Mouse (Mus musculus) forebrain, embryonic 13.5 days (tissue): ENCODE data around the gene Gm26741. TPM values are rescaled to one million over a fixed set of nuclear protein-coding genes. Genes with fewer than 3 reads are reported as not detected.

Experiments used
- ATAC-seq: fragments of 200-750 bp; cut with Nextera tagmentation; 2 replicates; pipeline ENCODE4 v1.8.0; 2017
- H3K27ac ChIP-seq: fragments of 300-500 bp; sonication (generic); 2 replicates; pipeline ENCODE4 v1.5.1; 2015; ENCODE audit warnings: inconsistent platforms, mild to moderate bottlenecking, moderate library complexity
- H3K27me3 ChIP-seq: fragments of 300-500 bp; sonication (generic); 2 replicates; pipeline ENCODE4 v1.6.1; 2015; ENCODE audit warnings: mild to moderate bottlenecking, inconsistent platforms
- H3K36me3 ChIP-seq: fragments of 300-500 bp; sonication (generic); 2 replicates; pipeline ENCODE4 v1.6.1; 2015; ENCODE audit warnings: mild to moderate bottlenecking, inconsistent platforms; ENCODE audit not compliant: poor library complexity, severe bottlenecking
- H3K4me1 ChIP-seq: fragments of 300-500 bp; sonication (generic); 2 replicates; pipeline ENCODE4 v1.6.1; 2015; ENCODE audit warnings: inconsistent platforms
- H3K4me2 ChIP-seq: fragments of 300-500 bp; sonication (generic); 2 replicates; pipeline ENCODE4 v1.6.1; 2015; ENCODE audit warnings: inconsistent platforms, mild to moderate bottlenecking, moderate library complexity
- H3K4me3 ChIP-seq: fragments of 300-500 bp; sonication (generic); 2 replicates; pipeline ENCODE4 v1.5.1; 2015; ENCODE audit warnings: mild to moderate bottlenecking, inconsistent platforms
- H3K9ac ChIP-seq: fragments of 300-500 bp; sonication (generic); 2 replicates; pipeline ENCODE4 v1.6.1; 2015; ENCODE audit warnings: mild to moderate bottlenecking, inconsistent platforms
- H3K9me3 ChIP-seq: fragments of 300-500 bp; sonication (generic); replicated peaks from 2 replicates; pipeline ENCODE4 v1.6.1; 2016; ENCODE audit warnings: inconsistent platforms
- WGBS: fragments of 180-500 bp; shearing (Covaris S2); methylation state at CpG from one replicate; pipeline ENCODE4 v1.1.7; 2015; 5-methylcytosine and 5-hydroxymethylcytosine counted together
- polyA plus RNA-seq: library from polyadenylated mRNA; unstranded; fragments of >200 nt; fragmentation: Nextera tagmentation; extraction: Ambion mirVana; gene quantifications from 2 replicates; pipeline ENCODE4 v1.2.1, GENCODE M21; 2015

Gm26741 gene
- polyA plus RNA-seq, 1 experiment from 2014 or later = not detected

DNA sequence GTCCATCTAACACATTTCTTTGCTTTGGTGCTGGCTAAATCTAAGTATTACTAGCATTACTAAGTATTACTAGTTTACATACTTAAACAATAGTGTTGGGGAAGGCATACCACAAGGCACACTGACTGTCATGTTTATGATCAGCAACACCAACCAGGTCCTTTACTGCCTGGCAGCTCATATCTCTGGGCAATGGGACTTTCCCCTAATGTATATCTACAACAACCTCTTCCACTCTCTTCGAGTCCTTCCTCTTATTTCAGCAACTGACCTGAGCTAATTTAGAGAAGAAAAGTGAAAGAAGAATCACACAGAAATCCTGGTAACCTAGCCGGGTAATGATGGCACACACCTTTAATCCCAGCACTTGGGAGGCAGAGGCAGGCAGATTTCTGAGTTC, 17.9 kb downstream of the Gm26741 start:
- no peak overlapping the region for H3K27ac ChIP-seq
- ATAC-seq = no peak
- no peaks in the 10 kb centered on the region for H3K9me3 ChIP-seq
- no peak overlapping the region for H3K4me2 ChIP-seq
- no peak overlapping the region for H3K4me3 ChIP-seq
- H3K9ac ChIP-seq = no peak overlapping the region
- 95% methylated on average over 2 of the region's 2 CpGs for WGBS
- no peaks in the 10 kb centered on the region for H3K36me3 ChIP-seq
- peaks cover 20% of the 10 kb centered on the region for H3K4me1 ChIP-seq
- H3K27me3 ChIP-seq = no peaks in the 10 kb centered on the region

DNA sequence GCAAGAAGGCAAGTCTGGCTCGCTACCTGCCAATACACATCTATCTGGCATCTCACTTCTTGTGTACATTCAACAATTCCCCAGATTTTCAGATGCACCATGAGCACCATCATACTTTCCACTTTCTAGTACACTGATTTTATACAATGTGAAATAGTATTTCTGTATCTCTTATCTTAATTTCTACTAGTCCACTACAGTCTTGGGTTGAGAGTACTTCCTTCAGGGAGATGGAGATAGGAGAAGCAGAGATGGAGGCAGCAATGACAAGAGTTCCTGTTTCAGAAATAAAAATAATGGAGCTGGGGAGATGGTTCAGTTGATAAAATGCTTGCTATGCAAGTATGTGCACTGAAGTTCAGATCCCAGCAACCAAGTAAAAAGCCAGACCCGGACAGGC, 19.2 kb downstream of the Gm26741 start:
- WGBS = 90% methylated on average over 2 of the region's 2 CpGs
- H3K36me3 ChIP-seq = no peaks in the 10 kb centered on the region
- ATAC-seq = no peak
- peaks cover 23% of the 10 kb centered on the region for H3K4me1 ChIP-seq
- H3K4me2 ChIP-seq = no peak overlapping the region
- no peak overlapping the region for H3K27ac ChIP-seq
- no peaks in the 10 kb centered on the region for H3K9me3 ChIP-seq
- H3K4me3 ChIP-seq = no peak overlapping the region
- no peaks in the 10 kb centered on the region for H3K27me3 ChIP-seq
- no peak overlapping the region for H3K9ac ChIP-seq

DNA sequence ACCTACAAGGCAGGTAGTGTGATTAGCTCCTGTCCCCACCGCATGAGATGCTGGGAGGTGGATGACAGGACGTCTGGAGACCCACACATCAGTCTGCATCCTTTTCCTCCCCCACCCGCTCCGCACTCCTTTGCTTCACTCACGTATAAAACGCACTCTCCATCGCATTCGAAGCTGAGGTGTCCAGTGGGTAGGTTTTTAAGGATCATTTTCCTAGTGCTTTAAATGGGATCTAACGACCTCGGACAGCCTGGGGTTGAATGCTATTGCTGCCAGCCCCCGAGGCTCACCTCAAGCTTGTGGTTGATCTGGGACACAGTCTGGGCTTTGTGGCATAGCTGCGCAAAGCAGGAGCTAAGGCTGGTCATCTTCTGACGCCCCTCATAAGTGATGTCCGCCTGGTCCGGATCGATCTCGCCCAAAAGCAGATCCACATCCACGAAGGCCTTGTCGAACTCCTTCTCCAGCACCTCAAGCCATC, 22.8 kb downstream of the Gm26741 start:
- WGBS = 0% methylated on average over 19 of the region's 19 CpGs
- peak overlapping the region; percentile 95 for H3K9ac ChIP-seq
- H3K36me3 ChIP-seq = no peaks in the 10 kb centered on the region
- H3K27me3 ChIP-seq = no peaks in the 10 kb centered on the region
- H3K27ac ChIP-seq = peak overlapping the region; percentile 93
- H3K4me3 ChIP-seq = peak overlapping the region; percentile 87
- no peaks in the 10 kb centered on the region for H3K9me3 ChIP-seq
- peak overlapping the region; percentile 83 for H3K4me2 ChIP-seq
- peak; percentile 54 for ATAC-seq
- H3K4me1 ChIP-seq = peaks cover 26% of the 10 kb centered on the region

DNA sequence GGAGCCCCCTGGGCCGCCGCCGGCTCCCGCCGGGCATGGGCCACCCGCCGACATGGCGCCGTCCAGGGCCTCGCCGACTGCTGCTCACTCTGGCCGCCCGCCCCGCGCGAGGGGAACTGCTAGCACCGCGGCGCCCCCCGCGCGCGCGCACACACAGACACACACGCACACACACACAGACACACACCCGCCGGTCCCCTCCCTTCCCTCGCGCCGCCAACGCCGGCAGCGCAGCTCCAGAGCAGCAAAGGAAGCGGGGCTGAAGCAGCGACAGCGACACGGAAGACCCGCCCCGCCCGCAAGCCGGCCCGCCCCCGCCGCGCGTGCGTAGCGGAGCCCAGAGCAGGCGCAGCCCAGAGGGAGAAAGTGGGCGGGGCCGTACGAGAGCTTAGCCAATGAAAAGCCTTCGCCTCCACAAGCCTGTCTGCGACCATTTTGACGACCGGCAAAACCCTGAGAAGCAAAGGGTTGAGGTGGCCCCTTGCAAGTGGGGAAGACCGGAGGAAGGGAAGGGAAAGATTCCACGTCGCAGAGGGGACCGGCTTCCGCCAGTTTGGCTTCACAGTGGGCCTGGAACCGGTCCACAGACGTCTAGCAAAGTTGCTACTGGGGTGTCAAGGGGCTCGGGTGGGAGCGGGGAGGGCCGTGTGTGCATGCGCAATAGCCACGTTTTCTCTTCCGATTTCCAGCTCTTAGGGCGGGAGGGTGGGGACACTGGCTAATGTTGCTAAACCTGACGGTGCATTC, 23.5 kb downstream of the Gm26741 start, which contains the start of gene Gopc:
TSS of gene Gopc (minus strand) at position 280 of the 747 bp plus-strand sequence.
- Histone ChIP-seq H3K9ac (peak within 1 kb of the TSS; percentile 95), H3K9me3 (no peaks in the 10 kb centered on the region), H3K27ac (peak within 1 kb of the TSS; percentile 93), H3K4me3 (peak within 1 kb of the TSS; percentile 87), H3K27me3 (no peaks in the 10 kb centered on the region), H3K4me1 (peaks cover 26% of the 10 kb centered on the region), H3K4me2 (peak within 1 kb of the TSS; percentile 83), H3K36me3 (no peaks in the 10 kb centered on the region)
- peak; percentile 98 for ATAC-seq
- WGBS = under 1% methylated on average over 56 of the region's 71 CpGs

DNA sequence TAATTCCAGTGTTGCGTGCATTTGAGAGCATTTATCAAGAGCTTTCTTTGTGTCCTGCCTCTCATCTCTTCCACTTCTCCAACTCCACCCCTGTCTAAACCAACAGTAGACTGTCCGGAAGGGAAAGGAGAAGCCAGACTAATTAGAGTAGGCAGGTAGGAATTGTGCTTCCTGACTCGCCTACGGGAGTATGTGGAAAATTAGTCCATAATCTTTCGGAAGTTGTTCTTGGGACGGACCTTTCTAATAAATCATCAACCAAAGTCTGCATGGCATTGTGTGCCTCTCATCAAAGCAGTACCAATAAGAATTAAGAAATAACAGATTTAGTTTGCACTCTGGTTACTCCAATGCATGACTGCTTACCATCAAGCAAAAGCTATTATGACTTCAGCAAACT, 24.5 kb downstream of the Gm26741 start:
- no peak overlapping the region for H3K27ac ChIP-seq
- no peak for ATAC-seq
- WGBS = 88% methylated on average over 6 of the region's 6 CpGs
- H3K27me3 ChIP-seq = no peaks in the 10 kb centered on the region
- peak overlapping the region; percentile 87 for H3K4me3 ChIP-seq
- no peaks in the 10 kb centered on the region for H3K9me3 ChIP-seq
- H3K9ac ChIP-seq = no peak overlapping the region
- H3K36me3 ChIP-seq = no peaks in the 10 kb centered on the region
- H3K4me2 ChIP-seq = peak overlapping the region; percentile 83
- H3K4me1 ChIP-seq = peaks cover 23% of the 10 kb centered on the region

DNA sequence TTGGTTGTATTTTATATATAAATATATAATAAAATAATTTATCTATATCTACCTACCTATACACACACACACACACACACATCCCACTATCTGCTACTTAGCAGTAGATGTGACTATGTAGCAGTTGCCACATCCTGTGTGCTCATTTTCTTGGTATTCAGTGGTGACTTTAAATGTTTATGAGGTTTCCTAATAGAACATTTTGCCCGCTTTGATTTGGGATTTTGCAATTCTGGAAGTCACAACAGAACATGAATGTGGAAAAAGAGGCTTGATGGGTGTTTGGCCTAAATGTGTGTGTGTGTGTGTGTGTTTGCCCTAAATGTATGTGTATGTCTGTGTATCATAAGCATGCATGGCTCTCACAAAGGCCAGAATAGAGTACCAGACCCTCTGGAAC, 25.0 kb downstream of the Gm26741 start:
- H3K9me3 ChIP-seq = no peaks in the 10 kb centered on the region
- no peaks in the 10 kb centered on the region for H3K27me3 ChIP-seq
- H3K4me1 ChIP-seq = peaks cover 18% of the 10 kb centered on the region
- H3K4me2 ChIP-seq = no peak overlapping the region
- H3K27ac ChIP-seq = no peak overlapping the region
- ATAC-seq = no peak
- no peak overlapping the region for H3K4me3 ChIP-seq
- WGBS = 88% methylated on average over 1 of the region's 1 CpGs
- H3K36me3 ChIP-seq = no peaks in the 10 kb centered on the region
- H3K9ac ChIP-seq = no peak overlapping the region

DNA sequence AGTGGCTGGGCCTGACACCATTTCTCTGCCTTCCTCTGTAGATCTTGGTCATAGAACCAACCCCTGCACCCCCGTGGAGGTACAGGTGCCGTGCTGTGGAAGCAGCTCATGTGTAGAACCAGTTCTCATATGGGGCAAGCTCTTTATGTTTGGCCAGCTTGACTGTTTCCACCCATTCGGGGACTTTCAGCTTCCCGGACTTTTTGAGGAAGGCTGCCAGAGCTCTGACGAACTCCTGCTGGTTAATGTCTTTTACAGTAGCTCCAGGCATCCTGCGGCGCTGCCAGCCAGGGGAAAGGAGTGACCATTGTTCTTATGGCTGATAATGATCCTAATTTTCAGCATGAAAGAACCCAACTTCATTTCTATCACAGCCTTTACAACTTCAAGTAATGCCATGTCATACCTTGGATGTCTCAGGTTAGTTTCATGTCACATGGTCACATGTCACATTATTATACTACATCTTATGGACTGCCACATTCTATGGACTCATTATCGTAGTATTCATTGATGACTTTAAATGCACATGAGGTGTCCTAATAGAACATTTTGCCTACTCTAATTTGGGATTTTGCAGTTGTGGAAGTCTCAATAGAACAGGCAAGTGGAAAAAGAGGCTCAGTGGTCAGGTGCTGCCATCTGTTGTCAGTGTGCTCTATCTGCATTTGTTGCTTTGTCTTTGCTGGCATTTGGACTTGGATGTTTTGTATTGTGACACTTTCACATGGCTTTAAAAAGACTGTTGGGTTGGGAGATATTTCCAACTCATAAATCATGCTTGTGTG, 26.4 kb downstream of the Gm26741 start:
- Histone ChIP-seq H3K27me3 (no peaks in the 10 kb centered on the region), H3K4me3 (no peak overlapping the region), H3K9ac (no peak overlapping the region), H3K36me3 (no peaks in the 10 kb centered on the region), H3K9me3 (no peaks in the 10 kb centered on the region), H3K27ac (no peak overlapping the region), H3K4me1 (peaks cover 6% of the 10 kb centered on the region), H3K4me2 (no peak overlapping the region)
- WGBS = 38% methylated on average over 8 of the region's 8 CpGs
- ATAC-seq = no peak

DNA sequence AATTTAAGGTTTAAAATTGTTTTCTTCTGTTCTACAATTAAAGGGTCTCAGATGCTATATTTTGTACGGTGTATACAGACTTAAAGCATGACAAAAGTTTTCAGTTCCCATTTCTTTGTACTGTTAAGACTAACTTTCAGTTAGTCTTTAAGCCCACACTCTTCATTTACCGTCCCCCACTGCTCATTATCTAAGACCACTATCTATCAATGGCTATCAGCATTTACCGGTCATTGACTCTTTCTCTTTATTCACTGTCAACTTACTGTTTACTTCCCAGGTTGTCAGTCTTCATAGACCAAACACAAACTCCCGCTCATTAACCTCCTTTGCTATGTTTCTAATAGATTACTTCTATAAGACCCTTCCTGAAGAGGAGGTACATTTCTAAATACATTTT, 28.6 kb downstream of the Gm26741 start:
- no peaks in the 10 kb centered on the region for H3K9me3 ChIP-seq
- H3K9ac ChIP-seq = no peak overlapping the region
- ATAC-seq = no peak
- no peak overlapping the region for H3K4me3 ChIP-seq
- H3K27ac ChIP-seq = no peak overlapping the region
- no peaks in the 10 kb centered on the region for H3K36me3 ChIP-seq
- no peak overlapping the region for H3K4me2 ChIP-seq
- H3K27me3 ChIP-seq = no peaks in the 10 kb centered on the region
- H3K4me1 ChIP-seq = peaks cover 6% of the 10 kb centered on the region
- WGBS = 71% methylated on average over 4 of the region's 4 CpGs

DNA sequence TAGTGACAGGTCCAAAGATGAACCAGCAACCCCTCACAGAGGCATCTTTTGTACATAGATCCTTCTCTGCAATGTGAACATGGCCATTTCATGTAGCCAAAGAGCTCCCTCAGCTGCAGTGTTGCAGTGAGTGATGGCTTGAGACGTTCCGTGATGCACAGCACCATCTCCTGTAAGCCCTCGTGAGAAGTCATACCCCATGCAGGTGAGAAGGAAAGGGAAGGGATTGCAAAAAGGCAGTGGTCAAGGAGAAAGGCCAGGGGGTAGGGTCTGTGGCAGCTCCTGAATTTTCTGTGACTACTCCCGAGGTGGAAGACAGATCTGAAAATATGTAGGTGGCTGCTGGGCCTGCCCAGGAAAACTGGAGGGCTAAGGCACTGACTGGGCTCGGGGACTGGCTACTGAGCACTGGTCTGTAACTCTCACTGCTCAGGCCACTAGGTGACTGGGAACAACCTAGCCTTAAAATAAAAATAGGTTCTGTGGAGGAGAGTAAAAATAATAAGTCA, 30.4 kb downstream of the Gm26741 start, which contains the start of gene Nepn:
TSS of gene Nepn (plus strand) at position 51 of the 509 bp plus-strand sequence.
- Histone ChIP-seq H3K4me1 (no peaks in the 10 kb centered on the region), H3K9me3 (no peaks in the 10 kb centered on the region), H3K36me3 (no peaks in the 10 kb centered on the region), H3K27ac (no peak within 1 kb of the TSS), H3K9ac (no peak within 1 kb of the TSS), H3K4me3 (no peak within 1 kb of the TSS), H3K27me3 (no peaks in the 10 kb centered on the region), H3K4me2 (no peak within 1 kb of the TSS)
- no peak for ATAC-seq
- 76% methylated on average over 5 of the region's 5 CpGs for WGBS

DNA sequence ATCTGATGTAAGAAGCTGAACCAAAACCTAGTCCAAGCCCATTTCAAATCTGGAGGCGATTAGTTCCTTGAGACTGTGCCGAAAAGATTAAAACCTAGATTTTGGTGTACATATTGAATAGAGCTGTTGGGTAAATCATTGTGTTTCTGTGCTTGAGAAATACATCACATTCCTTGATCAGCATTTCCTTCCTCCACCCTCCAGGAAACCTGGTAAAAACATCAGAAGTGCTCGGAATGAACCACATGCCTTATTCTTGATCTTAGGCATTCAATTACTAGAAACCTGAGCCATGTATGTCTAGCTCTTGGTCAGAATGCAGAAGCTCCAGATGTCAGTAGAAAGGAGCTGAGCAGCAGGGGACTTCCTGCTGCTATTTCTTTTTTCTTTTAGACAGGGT, 30.9 kb downstream of the Gm26741 start:
- no peak for ATAC-seq
- no peaks in the 10 kb centered on the region for H3K27me3 ChIP-seq
- no peak overlapping the region for H3K9ac ChIP-seq
- H3K36me3 ChIP-seq = no peaks in the 10 kb centered on the region
- H3K4me3 ChIP-seq = no peak overlapping the region
- no peaks in the 10 kb centered on the region for H3K4me1 ChIP-seq
- WGBS = 82% methylated on average over 3 of the region's 3 CpGs
- no peaks in the 10 kb centered on the region for H3K9me3 ChIP-seq
- no peak overlapping the region for H3K4me2 ChIP-seq
- no peak overlapping the region for H3K27ac ChIP-seq

DNA sequence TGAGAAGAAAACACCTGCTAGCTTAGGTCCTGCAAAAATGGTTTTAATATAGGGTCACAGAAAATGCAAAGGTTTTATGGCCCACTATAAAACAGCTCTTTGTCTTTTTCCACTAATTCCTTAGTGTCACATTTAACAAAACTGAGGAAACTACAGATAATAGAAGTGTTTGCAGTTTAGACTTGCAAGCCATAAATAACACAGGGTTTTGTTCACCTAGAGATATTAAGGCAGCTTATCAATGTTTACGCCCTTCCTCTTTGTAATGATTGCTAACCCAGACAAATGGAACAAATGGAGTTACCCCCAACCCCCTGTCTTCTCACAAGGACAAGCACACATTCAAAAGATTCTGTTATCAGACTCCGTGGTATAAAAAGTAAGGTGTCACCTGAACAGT, 32.6 kb downstream of the Gm26741 start:
- H3K27ac ChIP-seq = no peak overlapping the region
- no peak overlapping the region for H3K9ac ChIP-seq
- H3K27me3 ChIP-seq = no peaks in the 10 kb centered on the region
- H3K4me2 ChIP-seq = no peak overlapping the region
- no peaks in the 10 kb centered on the region for H3K4me1 ChIP-seq
- no peak for ATAC-seq
- no peaks in the 10 kb centered on the region for H3K36me3 ChIP-seq
- 80% methylated on average over 2 of the region's 2 CpGs for WGBS
- H3K9me3 ChIP-seq = no peaks in the 10 kb centered on the region
- no peak overlapping the region for H3K4me3 ChIP-seq

DNA sequence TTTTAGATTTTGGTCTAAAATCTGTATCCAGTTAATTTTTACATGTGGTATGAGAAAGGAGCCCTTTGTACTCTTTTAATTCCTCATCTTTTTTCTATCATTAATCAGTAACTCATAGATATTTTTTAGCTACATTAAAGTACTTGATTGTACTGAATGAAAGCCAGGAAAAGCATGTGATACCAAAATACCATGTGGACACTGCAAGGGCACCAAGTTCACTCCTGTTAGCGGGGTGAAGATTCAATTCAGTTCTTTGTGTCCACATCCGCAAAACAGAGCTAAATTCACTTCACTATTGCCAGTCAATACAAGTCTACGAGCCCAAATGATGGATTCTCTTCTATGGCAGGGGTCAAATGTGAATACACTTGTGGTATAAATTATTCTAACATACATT, 38.1 kb downstream of the Gm26741 start:
- Histone ChIP-seq H3K4me3 (no peak overlapping the region), H3K9me3 (no peaks in the 10 kb centered on the region), H3K27me3 (no peaks in the 10 kb centered on the region), H3K4me2 (no peak overlapping the region), H3K4me1 (no peaks in the 10 kb centered on the region), H3K36me3 (no peaks in the 10 kb centered on the region), H3K27ac (no peak overlapping the region), H3K9ac (no peak overlapping the region)
- 91% methylated on average over 3 of the region's 3 CpGs for WGBS
- ATAC-seq = no peak
